Mouse (Mus musculus) hindbrain, embryonic 11.5 days (tissue): ENCODE results near the gene Hmgcr. TPM values are rescaled to one million over a fixed set of nuclear protein-coding genes. Genes with fewer than 3 reads are reported as not detected.

ENCODE experiments used
- ATAC-seq: fragments of 200-750 bp; cut with Nextera tagmentation; 2 replicates; pipeline ENCODE4 v1.8.0; 2017; ENCODE audit warnings: mild to moderate bottlenecking, moderate TSS enrichment, moderate library complexity; ENCODE audit not compliant: low FRiP score
- DNase-seq: peaks from one replicate; pipeline ENCODE4 v3.0.0-alpha.2; 2015; ENCODE audit warnings: low spot score
- H3K27ac ChIP-seq: fragments of 300-500 bp; sonication (generic); 2 replicates; pipeline ENCODE4 v1.5.1; 2014; ENCODE audit warnings: mild to moderate bottlenecking, low read depth, low read length
- H3K27me3 ChIP-seq: fragments of 300-500 bp; sonication (generic); 2 replicates; pipeline ENCODE4 v1.6.1; 2014; ENCODE audit warnings: mild to moderate bottlenecking, low read length, moderate library complexity, mixed read lengths; ENCODE audit not compliant: control insufficient read depth, insufficient read depth
- H3K36me3 ChIP-seq: fragments of 300-500 bp; sonication (generic); 2 replicates; pipeline ENCODE4 v1.6.1; 2014; ENCODE audit warnings: mild to moderate bottlenecking, low read length, moderate library complexity, mixed read lengths; ENCODE audit not compliant: control insufficient read depth, insufficient read depth
- H3K4me1 ChIP-seq: fragments of 300-500 bp; sonication (generic); replicated peaks from 2 replicates; pipeline ENCODE4 v1.6.1; 2014; ENCODE audit warnings: low read length, mixed read lengths; ENCODE audit not compliant: control insufficient read depth, insufficient read depth
- H3K4me2 ChIP-seq: fragments of 300-500 bp; sonication (generic); replicated peaks from 2 replicates; pipeline ENCODE4 v1.6.1; 2014; ENCODE audit warnings: mild to moderate bottlenecking, low read depth, low read length
- H3K4me3 ChIP-seq: fragments of 300-500 bp; sonication (generic); 2 replicates; pipeline ENCODE4 v1.5.1; 2014; ENCODE audit warnings: low read depth, low read length
- H3K9ac ChIP-seq: fragments of 300-500 bp; sonication (generic); 2 replicates; pipeline ENCODE4 v1.6.1; 2014; ENCODE audit warnings: low read depth, low read length
- H3K9me3 ChIP-seq: fragments of 300-500 bp; sonication (generic); 2 replicates; pipeline ENCODE4 v1.6.1; 2016; ENCODE audit warnings: low read length; ENCODE audit not compliant: control insufficient read depth
- WGBS: fragments of 180-500 bp; shearing (Covaris S2); extraction: QIAGEN DNeasy Blood & Tissue Kit; methylation state at CpG from one replicate; pipeline ENCODE4 v1.1.7; 2014; 5-methylcytosine and 5-hydroxymethylcytosine counted together
- polyA plus RNA-seq: library from polyadenylated mRNA; unstranded; fragments of >200 nt; fragmentation: Nextera tagmentation; extraction: Ambion mirVana; gene quantifications from 2 replicates; pipeline ENCODE4 v1.2.1, GENCODE M21; 2014

Gene Hmgcr
- polyA plus RNA-seq, 1 experiment from 2014 or later: 199 TPM

- Histone ChIP-seq H3K9me3 (no peaks in the 10 kb centered on the region), H3K4me2 (no peak overlapping the region), H3K4me3 (no peak overlapping the region), H3K4me1 (no peaks in the 10 kb centered on the region), H3K36me3 (peaks cover 43% of the 10 kb centered on the region), H3K9ac (no peak overlapping the region), H3K27ac (no peak overlapping the region), H3K27me3 (no peaks in the 10 kb centered on the region)
- no peak for DNase-seq
- 86% methylated on average over 1 of the region's 1 CpGs for WGBS
- no peak for ATAC-seq
These were observed 14.1 kb downstream of the Hmgcr start for GRCm38 (mm10) chr13:96656673-96657072.

GRCm38 (mm10) chr13:96653041-96653440 is 17.7 kb downstream of the Hmgcr start:
- Histone ChIP-seq H3K27ac (no peak overlapping the region), H3K4me1 (no peaks in the 10 kb centered on the region), H3K27me3 (no peaks in the 10 kb centered on the region), H3K4me3 (no peak overlapping the region), H3K9ac (no peak overlapping the region), H3K9me3 (no peaks in the 10 kb centered on the region), H3K4me2 (no peak overlapping the region), H3K36me3 (peaks cover 38% of the 10 kb centered on the region)
- DNase-seq (no peak), ATAC-seq (no peak)
- 93% methylated on average over 9 of the region's 9 CpGs for WGBS

GRCm38 (mm10) chr13:96645822-96646221 is 24.9 kb downstream of the Hmgcr start:
- 72% methylated on average over 5 of the region's 5 CpGs for WGBS
- H3K4me2 ChIP-seq: no peak overlapping the region
- no peaks in the 10 kb centered on the region for H3K9me3 ChIP-seq
- no peak overlapping the region for H3K4me3 ChIP-seq
- ATAC-seq (no peak), DNase-seq (no peak)
- no peak overlapping the region for H3K9ac ChIP-seq
- peaks cover 7% of the 10 kb centered on the region for H3K36me3 ChIP-seq
- H3K4me1 ChIP-seq: no peaks in the 10 kb centered on the region
- H3K27me3 ChIP-seq: no peaks in the 10 kb centered on the region
- no peak overlapping the region for H3K27ac ChIP-seq

- H3K4me3 ChIP-seq: no peak overlapping the region
- no peaks in the 10 kb centered on the region for H3K27me3 ChIP-seq
- no peak overlapping the region for H3K9ac ChIP-seq
- H3K4me1 ChIP-seq: no peaks in the 10 kb centered on the region
- DNase-seq (no peak), ATAC-seq (no peak)
- no peak overlapping the region for H3K27ac ChIP-seq
- no peaks in the 10 kb centered on the region for H3K9me3 ChIP-seq
- no peak overlapping the region for H3K4me2 ChIP-seq
- H3K36me3 ChIP-seq: no peaks in the 10 kb centered on the region; the same call in 1 of the 2 replicates
- WGBS: 84% methylated on average over 2 of the region's 2 CpGs
These were observed 26.6 kb downstream of the Hmgcr start for GRCm38 (mm10) chr13:96644168-96644567.

GRCm38 (mm10) chr13:96630396-96630795 is 40.3 kb downstream of the Hmgcr start:
- Histone ChIP-seq H3K9me3 (no peaks in the 10 kb centered on the region), H3K4me3 (no peak overlapping the region), H3K36me3 (peaks cover 3% of the 10 kb centered on the region; the same call in 1 of the 2 replicates), H3K4me1 (no peaks in the 10 kb centered on the region), H3K9ac (no peak overlapping the region), H3K27me3 (no peaks in the 10 kb centered on the region), H3K27ac (no peak overlapping the region), H3K4me2 (no peak overlapping the region)
- ATAC-seq (no peak), DNase-seq (no peak)
- WGBS: 93% methylated on average over 4 of the region's 4 CpGs

- 89% methylated on average over 1 of the region's 1 CpGs for WGBS
- H3K4me3 ChIP-seq: no peak overlapping the region
- ATAC-seq: no peak
These were observed 49.8 kb downstream of the Hmgcr start for GRCm38 (mm10) chr13:96620891-96621290.

GRCm38 (mm10) chr13:96614615-96615014 is 56.1 kb downstream of the Hmgcr start:
- Histone ChIP-seq H3K27me3 (no peaks in the 10 kb centered on the region), H3K4me2 (no peak overlapping the region), H3K4me3 (no peak overlapping the region), H3K4me1 (no peaks in the 10 kb centered on the region), H3K27ac (no peak overlapping the region), H3K9ac (no peak overlapping the region), H3K36me3 (no peaks in the 10 kb centered on the region), H3K9me3 (no peaks in the 10 kb centered on the region)
- 93% methylated on average over 3 of the region's 3 CpGs for whole genome bisulfite sequencing
- ATAC-seq (no peak), DNase-seq (no peak)

More at GRCm38 (mm10) chr13:96620891-96621290, 49.8 kb downstream of the Hmgcr start:
- H3K9me3 ChIP-seq: no peaks in the 10 kb centered on the region
- H3K27me3 ChIP-seq: no peaks in the 10 kb centered on the region
- H3K4me1 ChIP-seq: no peaks in the 10 kb centered on the region
- H3K4me2 ChIP-seq: no peak overlapping the region
- no peak overlapping the region for H3K9ac ChIP-seq
- no peak overlapping the region for H3K27ac ChIP-seq
- no peaks in the 10 kb centered on the region for H3K36me3 ChIP-seq
- no peak for DNase-seq

GRCm38 (mm10) chr13:96604242-96604641 is 66.5 kb downstream of the Hmgcr start:
- DNase-seq (no peak), ATAC-seq (no peak)
- Histone ChIP-seq H3K9me3 (no peaks in the 10 kb centered on the region), H3K4me2 (no peak overlapping the region), H3K4me3 (no peak overlapping the region), H3K27me3 (no peaks in the 10 kb centered on the region), H3K9ac (no peak overlapping the region), H3K4me1 (no peaks in the 10 kb centered on the region), H3K27ac (no peak overlapping the region), H3K36me3 (no peaks in the 10 kb centered on the region)
- 93% methylated on average over 2 of the region's 2 CpGs for WGBS

GRCm38 (mm10) chr13:96599182-96599581 is 71.6 kb downstream of the Hmgcr start:
- Histone ChIP-seq H3K9ac (no peak overlapping the region), H3K4me2 (no peak overlapping the region), H3K27ac (no peak overlapping the region), H3K4me3 (no peak overlapping the region), H3K9me3 (no peaks in the 10 kb centered on the region), H3K36me3 (no peaks in the 10 kb centered on the region), H3K4me1 (no peaks in the 10 kb centered on the region), H3K27me3 (no peaks in the 10 kb centered on the region)
- DNase-seq: no peak
- ATAC-seq: no peak
- WGBS: 92% methylated on average over 9 of the region's 9 CpGs
